Mouse (Mus musculus) brain, embryonic 18.5 days (tissue): Measurements from ENCODE around the gene Artn.

Experiments used
- DNase-seq: peaks from one replicate; pipeline ENCODE4 v3.0.0-alpha.2; 2012; ENCODE audit warnings: low read depth, low spot score

The Artn gene

GRCm38 (mm10) chr4:117918762-117919161 lies 10.8 kb downstream of the Artn start:
- no peak for DNase-seq

GRCm38 (mm10) chr4:117918261-117918660 lies 11.3 kb downstream of the Artn start:
- DNase-seq = no peak

- DNase-seq = no peak
These were observed 11.7 kb downstream of the Artn start for GRCm38 (mm10) chr4:117917847-117918246.

GRCm38 (mm10) chr4:117917402-117917801 lies 12.2 kb downstream of the Artn start:
- DNase-seq = no peak

- DNase-seq = no peak
These were observed 13.2 kb downstream of the Artn start for GRCm38 (mm10) chr4:117916386-117916785.

GRCm38 (mm10) chr4:117915489-117916105 lies 14.0 kb downstream of the Artn start:
- no peak for DNase-seq

- peak; percentile 88 for DNase-seq
These were observed 14.7 kb downstream of the Artn start, which contains the start of gene Ipo13 for GRCm38 (mm10) chr4:117914591-117915442. Gene Ipo13 (minus strand): TSS chr4:117914999.

GRCm38 (mm10) chr4:117914031-117914430 lies 15.5 kb downstream of the Artn start:
- no peak for DNase-seq

- DNase-seq = no peak
These were observed 16.1 kb downstream of the Artn start for GRCm38 (mm10) chr4:117913421-117913820.

GRCm38 (mm10) chr4:117912685-117913273 lies 16.8 kb downstream of the Artn start:
- no peak for DNase-seq

- DNase-seq = no peak
These were observed 17.4 kb downstream of the Artn start for GRCm38 (mm10) chr4:117912131-117912561.

- DNase-seq = no peak
These were observed 20.6 kb downstream of the Artn start for GRCm38 (mm10) chr4:117908834-117909453.

- DNase-seq = no peak
These were observed 23.4 kb downstream of the Artn start for GRCm38 (mm10) chr4:117906196-117906595.

GRCm38 (mm10) chr4:117904761-117905160 lies 24.8 kb downstream of the Artn start:
- no peak for DNase-seq

GRCm38 (mm10) chr4:117904094-117904493 lies 25.5 kb downstream of the Artn start:
- no peak for DNase-seq

- DNase-seq = no peak
These were observed 31.5 kb downstream of the Artn start for GRCm38 (mm10) chr4:117898111-117898510.

GRCm38 (mm10) chr4:117896031-117896430 lies 33.5 kb downstream of the Artn start:
- no peak for DNase-seq

GRCm38 (mm10) chr4:117895339-117895738 lies 34.2 kb downstream of the Artn start:
- no peak for DNase-seq

- DNase-seq = no peak
These were observed 35.0 kb downstream of the Artn start for GRCm38 (mm10) chr4:117894601-117895000.

- no peak for DNase-seq
These were observed 36.2 kb downstream of the Artn start for GRCm38 (mm10) chr4:117893376-117893775.

- DNase-seq = peak; percentile 85
These were observed 37.8 kb downstream of the Artn start, which contains the start of gene Dph2 for GRCm38 (mm10) chr4:117891738-117892161. Gene Dph2 (minus strand): TSS chr4:117892032.

GRCm38 (mm10) chr4:117890750-117891149 lies 38.8 kb downstream of the Artn start:
- no peak for DNase-seq
